Mouse (Mus musculus) kidney, embryonic 16.5 days (tissue): ENCODE measurements around the gene Hba-x. TPM values are rescaled to one million over a fixed set of nuclear protein-coding genes. Genes with fewer than 3 reads are reported as not detected.

Experiments used
- ATAC-seq: fragments of 200-750 bp; cut with Nextera tagmentation; 2 replicates; pipeline ENCODE4 v1.8.0; 2017; ENCODE audit warnings: moderate TSS enrichment; ENCODE audit not compliant: low FRiP score, low TSS enrichment
- H3K27ac ChIP-seq: fragments of 300-500 bp; sonication (generic); 2 replicates; pipeline ENCODE4 v1.5.1; 2014; ENCODE audit warnings: low read length
- H3K27me3 ChIP-seq: fragments of 300-500 bp; sonication (generic); 2 replicates; pipeline ENCODE4 v1.6.1; 2014; ENCODE audit warnings: low read length, control low read depth, mixed read lengths; ENCODE audit not compliant: insufficient read depth
- H3K36me3 ChIP-seq: fragments of 300-500 bp; sonication (generic); 2 replicates; pipeline ENCODE4 v1.6.1; 2014; ENCODE audit warnings: low read length, control low read depth, mixed read lengths; ENCODE audit not compliant: insufficient read depth
- H3K4me1 ChIP-seq: fragments of 300-500 bp; sonication (generic); 2 replicates; pipeline ENCODE4 v1.6.1; 2014; ENCODE audit warnings: low read length, control low read depth, mixed read lengths; ENCODE audit not compliant: insufficient read depth
- H3K4me2 ChIP-seq: fragments of 300-500 bp; sonication (generic); replicated peaks from 2 replicates; pipeline ENCODE4 v1.6.1; 2014; ENCODE audit warnings: low read depth, low read length
- H3K4me3 ChIP-seq: fragments of 300-500 bp; sonication (generic); 2 replicates; pipeline ENCODE4 v1.5.1; 2014; ENCODE audit warnings: mild to moderate bottlenecking, low read length
- H3K9ac ChIP-seq: fragments of 300-500 bp; sonication (generic); replicated peaks from 2 replicates; pipeline ENCODE4 v1.6.1; 2014; ENCODE audit warnings: low read length
- H3K9me3 ChIP-seq: fragments of 300-500 bp; sonication (generic); 2 replicates; pipeline ENCODE4 v1.6.1; 2016; ENCODE audit warnings: low read length, control low read depth
- WGBS: fragments of 180-500 bp; shearing (Covaris S2); extraction: QIAGEN DNeasy Blood & Tissue Kit; methylation state at CpG from one replicate; pipeline ENCODE4 v1.1.7; 2014; 5-methylcytosine and 5-hydroxymethylcytosine counted together
- polyA plus RNA-seq: library from polyadenylated mRNA; unstranded; fragments of >200 nt; fragmentation: Nextera tagmentation; extraction: Ambion mirVana; gene quantifications from 2 replicates; pipeline ENCODE4 v1.2.1, GENCODE M21; 2015

The Hba-x gene
- polyA plus RNA-seq, 1 experiment from 2014 or later, result 20.0 TPM

- H3K4me2 ChIP-seq, result no peak overlapping the region
- no peak overlapping the region for H3K9ac ChIP-seq
- no peak for ATAC-seq
- peaks cover 11% of the 10 kb centered on the region for H3K4me1 ChIP-seq
- H3K27ac ChIP-seq, result no peak overlapping the region
- 78% methylated on average over 1 of the region's 1 CpGs for WGBS
- H3K36me3 ChIP-seq, result no peaks in the 10 kb centered on the region
- no peaks in the 10 kb centered on the region for H3K9me3 ChIP-seq
- peaks cover 6% of the 10 kb centered on the region for H3K27me3 ChIP-seq
- H3K4me3 ChIP-seq, result no peak overlapping the region
These were observed 30.8 kb downstream of the Hba-x start for GRCm38 (mm10) chr11:32307006-32307405.

GRCm38 (mm10) chr11:32309446-32309845 is 33.2 kb downstream of the Hba-x start:
- Histone ChIP-seq H3K4me2 (no peak overlapping the region), H3K27ac (no peak overlapping the region), H3K9ac (no peak overlapping the region), H3K36me3 (no peaks in the 10 kb centered on the region), H3K4me3 (no peak overlapping the region), H3K4me1 (peaks cover 11% of the 10 kb centered on the region), H3K27me3 (no peaks in the 10 kb centered on the region), H3K9me3 (no peaks in the 10 kb centered on the region)
- ATAC-seq, result peak; percentile 65
- WGBS, result 32% methylated on average over 4 of the region's 4 CpGs

- no peaks in the 10 kb centered on the region for H3K36me3 ChIP-seq
- no peak overlapping the region for H3K27ac ChIP-seq
- peak; percentile 31; the same call in 1 of the 2 replicates for ATAC-seq
- peaks cover 11% of the 10 kb centered on the region for H3K4me1 ChIP-seq
- no peaks in the 10 kb centered on the region for H3K27me3 ChIP-seq
- no peak overlapping the region for H3K4me2 ChIP-seq
- no peaks in the 10 kb centered on the region for H3K9me3 ChIP-seq
- H3K4me3 ChIP-seq, result no peak overlapping the region
- H3K9ac ChIP-seq, result no peak overlapping the region
- 74% methylated on average over 3 of the region's 3 CpGs for WGBS
These were observed 33.7 kb downstream of the Hba-x start for GRCm38 (mm10) chr11:32309928-32310327.

- no peaks in the 10 kb centered on the region for H3K4me1 ChIP-seq
- no peaks in the 10 kb centered on the region for H3K27me3 ChIP-seq
- 85% methylated on average over 3 of the region's 3 CpGs for WGBS
- no peak overlapping the region for H3K4me2 ChIP-seq
- H3K4me3 ChIP-seq, result no peak overlapping the region
- no peak for ATAC-seq
- no peaks in the 10 kb centered on the region for H3K9me3 ChIP-seq
- H3K9ac ChIP-seq, result no peak overlapping the region
- no peak overlapping the region for H3K27ac ChIP-seq
- H3K36me3 ChIP-seq, result no peaks in the 10 kb centered on the region
These were observed 39.8 kb downstream of the Hba-x start for GRCm38 (mm10) chr11:32316009-32316408.

GRCm38 (mm10) chr11:32320507-32321195 is 44.5 kb downstream of the Hba-x start:
- 69% methylated on average over 11 of the region's 11 CpGs for WGBS
- ATAC-seq, result no peak
- H3K36me3 ChIP-seq, result no peaks in the 10 kb centered on the region
- no peaks in the 10 kb centered on the region for H3K9me3 ChIP-seq
- no peak overlapping the region for H3K27ac ChIP-seq
- H3K9ac ChIP-seq, result no peak overlapping the region
- H3K4me1 ChIP-seq, result no peaks in the 10 kb centered on the region; the same call in 1 of the 2 replicates
- H3K4me2 ChIP-seq, result no peak overlapping the region
- H3K27me3 ChIP-seq, result no peaks in the 10 kb centered on the region
- no peak overlapping the region for H3K4me3 ChIP-seq

GRCm38 (mm10) chr11:32321196-32321565 is 45.0 kb downstream of the Hba-x start:
- ATAC-seq, result no peak
- no peaks in the 10 kb centered on the region for H3K36me3 ChIP-seq
- H3K9me3 ChIP-seq, result no peaks in the 10 kb centered on the region
- no peaks in the 10 kb centered on the region; the same call in 1 of the 2 replicates for H3K4me1 ChIP-seq
- no peaks in the 10 kb centered on the region for H3K27me3 ChIP-seq
- no peak overlapping the region for H3K9ac ChIP-seq
- 43% methylated on average over 8 of the region's 8 CpGs for WGBS
- no peak overlapping the region for H3K27ac ChIP-seq
- H3K4me3 ChIP-seq, result no peak overlapping the region
- H3K4me2 ChIP-seq, result no peak overlapping the region

GRCm38 (mm10) chr11:32324609-32325008 is 48.4 kb downstream of the Hba-x start:
- Histone ChIP-seq H3K9me3 (no peaks in the 10 kb centered on the region), H3K27me3 (no peaks in the 10 kb centered on the region), H3K36me3 (no peaks in the 10 kb centered on the region), H3K27ac (no peak overlapping the region), H3K9ac (peak overlapping the region; percentile 40), H3K4me2 (peak overlapping the region; percentile 52), H3K4me1 (no peaks in the 10 kb centered on the region; the same call in 1 of the 2 replicates), H3K4me3 (peak overlapping the region; percentile 27)
- 6% methylated on average over 15 of the region's 15 CpGs for WGBS
- ATAC-seq, result peak; percentile 93

Other genes with a start within 250 kb of the Hba-x start
- 0.04 TPM in 1 of 2 replicates, not detected in the other for gene Il9r, start 76.1 kb upstream of the Hba-x start, polyA plus RNA-seq
- gene Snrnp25, start 71.0 kb upstream of the Hba-x start, polyA plus RNA-seq, result 56.6 and 61.1 TPM in 2 replicates
- gene Rhbdf1, start 54.1 kb upstream of the Hba-x start, polyA plus RNA-seq, result 61.9 and 62.1 TPM in 2 replicates
- 38.3 and 42.4 TPM in 2 replicates for gene Mpg, start 49.9 kb upstream of the Hba-x start, polyA plus RNA-seq
- 50.2 and 50.8 TPM in 2 replicates for gene Nprl3, start 8.7 kb upstream of the Hba-x start, polyA plus RNA-seq
- gene Hba-a1, start 7.1 kb downstream of the Hba-x start, polyA plus RNA-seq, result 4,198 and 4,493 TPM in 2 replicates
- 1.1 and 1.5 TPM in 2 replicates for gene Hbq1b, start 10.6 kb downstream of the Hba-x start, polyA plus RNA-seq
- 10,418 and 11,416 TPM in 2 replicates for gene Hba-a2, start 20.1 kb downstream of the Hba-x start, polyA plus RNA-seq
- gene Hbq1a, start 23.7 kb downstream of the Hba-x start, polyA plus RNA-seq, result 0.37 and 0.78 TPM in 2 replicates
- gene Sh3pxd2b, start 71.4 kb downstream of the Hba-x start, polyA plus RNA-seq, result 17.7 and 20.8 TPM in 2 replicates
- 45.1 and 45.6 TPM in 2 replicates for gene Ubtd2, start 179.0 kb downstream of the Hba-x start, polyA plus RNA-seq